Mouse (Mus musculus) MEL (cell line): Measurements from ENCODE around the gene Taldo1. TPM values are rescaled to one million over a fixed set of nuclear protein-coding genes. Genes with fewer than 3 reads are reported as not detected.

ENCODE experiments used
- DNase-seq: peaks from one replicate; pipeline ENCODE4 v3.0.0; 2011; ENCODE audit warnings: low read depth, low spot score
- H3K27ac ChIP-seq: 2 replicates; pipeline ENCODE4 v1.5.1; 2012; ENCODE audit warnings: low read depth, mild to moderate bottlenecking, control low read depth, low read length, moderate library complexity; ENCODE audit not compliant: control insufficient read depth
- H3K27me3 ChIP-seq, 2 experiments: fragments of 150-350 bp in 1 of 2; sonication (generic) in 1 of 2; 2 replicates each; pipeline ENCODE4 v1.6.1; 2012; ENCODE audit warnings: low read length in 2 of 2, mild to moderate bottlenecking in 2 of 2, improper control_type of control experiment in 1 of 2, moderate library complexity in 1 of 2; ENCODE audit not compliant: insufficient read depth in 2 of 2, control insufficient read depth in 1 of 2
- H3K36me3 ChIP-seq, 2 experiments: 2 replicates each; pipeline ENCODE4 v1.6.1; 2012 to 2014; ENCODE audit warnings: low read length in 2 of 2, improper control_type of control experiment in 1 of 2, inconsistent platforms in 1 of 2, mild to moderate bottlenecking in 1 of 2; ENCODE audit not compliant: insufficient read depth in 2 of 2, control insufficient read depth in 1 of 2
- H3K4me1 ChIP-seq, 2 experiments: fragments of 150-350 bp in 1 of 2; sonication (generic) in 1 of 2; 2 replicates each; pipeline ENCODE4 v1.6.1; 2012; ENCODE audit warnings: low read length in 2 of 2, improper control_type of control experiment in 1 of 2, mild to moderate bottlenecking in 1 of 2; ENCODE audit not compliant: insufficient read depth in 2 of 2, control insufficient read depth in 1 of 2
- H3K4me3 ChIP-seq, 2 experiments: fragments of 150-350 bp in 1 of 2; sonication (generic) in 1 of 2; 2 replicates each; pipeline ENCODE4 v1.5.1; 2012; ENCODE audit warnings: low read depth in 2 of 2, low read length in 2 of 2, mild to moderate bottlenecking in 2 of 2, moderate library complexity in 2 of 2, control low read depth in 1 of 2, improper control_type of control experiment in 1 of 2; ENCODE audit not compliant: control insufficient read depth in 1 of 2, insufficient read depth in 1 of 2
- H3K79me2 ChIP-seq: 2 replicates; pipeline ENCODE4 v1.6.1; 2012; ENCODE audit warnings: mild to moderate bottlenecking, low read length, moderate library complexity; ENCODE audit not compliant: control insufficient read depth, poor library complexity, insufficient read depth
- H3K9ac ChIP-seq: 2 replicates; pipeline ENCODE4 v1.6.1; 2012; ENCODE audit warnings: low read depth, mild to moderate bottlenecking, control low read depth, low read length, moderate library complexity; ENCODE audit not compliant: control insufficient read depth, poor library complexity, severe bottlenecking
- H3K9me3 ChIP-seq: fragments of 150-350 bp; sonication (generic); replicated peaks from 2 replicates; pipeline ENCODE4 v1.6.1; 2012; ENCODE audit warnings: mild to moderate bottlenecking, low read length, improper control_type of control experiment, moderate library complexity; ENCODE audit not compliant: insufficient read depth
- BHLHE40 ChIP-seq: IDR thresholded peaks from 2 replicates; pipeline ENCODE4 v1.6.1; 2012; ENCODE audit warnings: low read depth, mild to moderate bottlenecking, inconsistent platforms, low read length, improper control_type of control experiment, borderline replicate concordance
- CHD1 ChIP-seq: IDR thresholded peaks from 2 replicates; pipeline ENCODE4 v1.6.1; 2012; ENCODE audit warnings: low read depth, mild to moderate bottlenecking, inconsistent platforms, low read length, improper control_type of control experiment
- CHD2 ChIP-seq: IDR thresholded peaks from 2 replicates; pipeline ENCODE4 v1.6.1; 2011; ENCODE audit warnings: low read length, improper control_type of control experiment
- CTCF ChIP-seq, 3 experiments: IDR thresholded peaks in 2 of 3; conservative IDR thresholded peaks in 1 of 3; 2 replicates each; pipeline ENCODE4 v1.5.1; 2011 to 2012; ENCODE audit warnings: low read length in 3 of 3, low read depth in 2 of 3, mild to moderate bottlenecking in 2 of 3, improper control_type of control experiment in 1 of 3, inconsistent platforms in 1 of 3, mixed read lengths in 1 of 3, moderate library complexity in 1 of 3; ENCODE audit not compliant: control insufficient read depth in 1 of 3, insufficient read depth in 1 of 3, poor library complexity in 1 of 3, severe bottlenecking in 1 of 3
- EP300 ChIP-seq, 2 experiments: IDR thresholded peaks; 2 replicates each; pipeline ENCODE4 v1.6.1; 2011; ENCODE audit warnings: improper control_type of control experiment in 2 of 2, low read length in 2 of 2, low read depth in 1 of 2, mild to moderate bottlenecking in 1 of 2
- KAT2A ChIP-seq: conservative IDR thresholded peaks from 2 replicates; pipeline ENCODE4 v1.6.1; 2012; ENCODE audit warnings: low read depth, low read length, improper control_type of control experiment, inconsistent platforms
- MAZ ChIP-seq: IDR thresholded peaks from 2 replicates; pipeline ENCODE4 v1.6.1; 2012; ENCODE audit warnings: low read depth, mild to moderate bottlenecking, inconsistent platforms, low read length, improper control_type of control experiment
- MEF2A ChIP-seq: IDR thresholded peaks from 2 replicates; pipeline ENCODE4 v1.6.1; 2014; ENCODE audit warnings: low read depth, mild to moderate bottlenecking, inconsistent platforms, low read length, improper control_type of control experiment; ENCODE audit not compliant: poor library complexity, insufficient replicate concordance, severe bottlenecking; ENCODE audit errors: extremely low read depth
- MXI1 ChIP-seq: IDR thresholded peaks from 2 replicates; pipeline ENCODE4 v1.6.1; 2011; ENCODE audit warnings: mild to moderate bottlenecking, low read depth, low read length, improper control_type of control experiment
- MYC ChIP-seq: IDR thresholded peaks from 2 replicates; pipeline ENCODE4 v1.6.1; 2011; ENCODE audit warnings: low read depth, mild to moderate bottlenecking, low read length, improper control_type of control experiment, moderate library complexity
- NELFE ChIP-seq: IDR thresholded peaks from 2 replicates; pipeline ENCODE4 v1.6.1; 2011; ENCODE audit warnings: low read depth, low read length, improper control_type of control experiment
- POLR2A ChIP-seq, 2 experiments: IDR thresholded peaks; 2 replicates each; pipeline ENCODE4 v1.6.1; 2011 to 2012; ENCODE audit warnings: low read length in 2 of 2, mild to moderate bottlenecking in 2 of 2, control low read depth in 1 of 2, improper control_type of control experiment in 1 of 2, low read depth in 1 of 2, moderate library complexity in 1 of 2; ENCODE audit not compliant: control insufficient read depth in 1 of 2, insufficient read depth in 1 of 2, poor library complexity in 1 of 2
- POLR2AphosphoS2 ChIP-seq: IDR thresholded peaks from 2 replicates; pipeline ENCODE4 v1.6.1; 2011; ENCODE audit warnings: low read length, improper control_type of control experiment
- POLR2AphosphoS5 ChIP-seq: IDR thresholded peaks from 2 replicates; pipeline ENCODE4 v1.6.1; 2012; ENCODE audit warnings: low read depth, borderline replicate concordance, mild to moderate bottlenecking, inconsistent platforms, low read length, moderate library complexity, mixed read lengths
- RAD21 ChIP-seq: IDR thresholded peaks from 2 replicates; pipeline ENCODE4 v1.6.1; 2011; ENCODE audit warnings: mild to moderate bottlenecking, low read depth, low read length, improper control_type of control experiment
- RCOR1 ChIP-seq: IDR thresholded peaks from 2 replicates; pipeline ENCODE4 v1.6.1; 2012; ENCODE audit warnings: low read depth, mild to moderate bottlenecking, inconsistent platforms, low read length, improper control_type of control experiment
- SIN3A ChIP-seq: IDR thresholded peaks from 2 replicates; pipeline ENCODE4 v1.6.1; 2012; ENCODE audit warnings: low read length, improper control_type of control experiment, inconsistent platforms
- SMC3 ChIP-seq: IDR thresholded peaks from 2 replicates; pipeline ENCODE4 v1.6.1; 2011; ENCODE audit warnings: low read depth, low read length, improper control_type of control experiment
- TBP ChIP-seq: IDR thresholded peaks from 2 replicates; pipeline ENCODE4 v1.8.0; 2011; ENCODE audit warnings: low read depth, low read length, improper control_type of control experiment
- TCF12 ChIP-seq: IDR thresholded peaks from 2 replicates; pipeline ENCODE4 v1.6.1; 2014; ENCODE audit warnings: low read depth, mild to moderate bottlenecking, inconsistent platforms, low read length, improper control_type of control experiment, moderate library complexity
- ZC3H11A ChIP-seq: IDR thresholded peaks from 2 replicates; pipeline ENCODE4 v1.6.1; 2012; ENCODE audit warnings: low read depth, mild to moderate bottlenecking, inconsistent platforms, low read length, improper control_type of control experiment
- ZMIZ1 ChIP-seq: IDR thresholded peaks from 2 replicates; pipeline ENCODE4 v1.6.1; 2012; ENCODE audit warnings: low read depth, mild to moderate bottlenecking, inconsistent platforms, low read length, improper control_type of control experiment, moderate library complexity
- polyA plus RNA-seq, 2 experiments: library from polyadenylated mRNA; stranded (reverse) in 1 of 2; unstranded in 1 of 2; fragments of >175 nt in 1 of 2; fragments of >200 nt in 1 of 2; gene quantifications; 2 replicates each; pipeline versions ENCODE4 v1.2.1 to v1.2.4; 2012; ENCODE audit warnings: low replicate concordance in 2 of 2, low read depth in 1 of 2; ENCODE audit not compliant: insufficient read length in 2 of 2, insufficient read depth in 1 of 2, missing spikeins in 1 of 2
- total RNA-seq: library from RNA; depleted of rRNA; stranded (reverse); fragments of 300-350 nt; gene quantifications from 2 replicates; pipeline ENCODE4 v1.2.3, GENCODE M21; 2012

Taldo1 gene
- total and polyA plus RNA-seq, 3 experiments = 298 to 415 TPM; not detected in 1

- no peaks in the 10 kb centered on the region for H3K9me3 ChIP-seq
- H3K79me2 ChIP-seq = no peaks in the 10 kb centered on the region
- peaks cover 3 to 20% of the 10 kb centered on the region in 2 experiments for H3K4me1 ChIP-seq
- H3K9ac ChIP-seq = no peak overlapping the region
- H3K36me3 ChIP-seq = peaks cover 0 to 20% of the 10 kb centered on the region in 2 experiments; a peak in 2 of 4 replicates
- peak; percentile 40 for DNase-seq
- TF ChIP-seq RAD21 (no peak), EP300 (IDR thresholded peaks at IDR 0.05; ENCODE audit: low read depth in 1 of 2, low read length in 2 of 2) (peak in 1 of 2 experiments; percentile 24; a peak in 1 of 4 replicates), CHD1 (no peak), TBP (0 out of 2 replicates have a peak, but pooled peaks have one; percentile 25)
- no peak overlapping the region for H3K27ac ChIP-seq
- H3K4me3 ChIP-seq = no peak overlapping the region
- H3K27me3 ChIP-seq = no peaks in the 10 kb centered on the region
Observed at GRCm38 (mm10) chr7:141381068-141381835, 10.7 kb upstream of the Taldo1 start.

GRCm38 (mm10) chr7:141387807-141388486 is 4.1 kb upstream of the Taldo1 start:
- peak; percentile 90 for DNase-seq
- Histone ChIP-seq H3K79me2 (peaks cover 6% of the 10 kb centered on the region), H3K27me3 (no peaks in the 10 kb centered on the region), H3K9me3 (no peaks in the 10 kb centered on the region), H3K36me3 (peaks cover 0 to 35% of the 10 kb centered on the region in 2 experiments; a peak in 2 of 4 replicates), H3K4me3 (peak overlapping the region; percentile 19 to 23), H3K4me1 (peaks cover 15 to 39% of the 10 kb centered on the region in 2 experiments), H3K27ac (peak overlapping the region; percentile 94), H3K9ac (peak overlapping the region; percentile 48)
- TF ChIP-seq ZMIZ1 (peak; percentile 80; the same call in 1 of the 2 replicates), POLR2AphosphoS2 (0 out of 2 replicates have a peak, but pooled peaks have one; percentile 52), TCF12 (peak; percentile 58; the same call in 1 of the 2 replicates), POLR2AphosphoS5 (no peak), MEF2A (no peak), MXI1 (no peak; the same call in none of the 2 replicates), MYC (0 out of 2 replicates have a peak, but pooled peaks have one; percentile 10), SMC3 (no peak), ZC3H11A (no peak), KAT2A (no peak), TBP (peak; percentile 88), RCOR1 (no peak), POLR2A (IDR thresholded peaks at IDR 0.05; ENCODE audit: control insufficient read depth in 1 of 2, insufficient read depth in 1 of 2, low read depth in 1 of 2, low read length in 2 of 2, poor library complexity in 1 of 2) (peak in 1 of 2 experiments; percentile 73; a peak in 2 of 4 replicates), SIN3A (no peak), NELFE (peak; percentile 52), BHLHE40 (no peak), CTCF (IDR thresholded peaks at IDR 0.05 in 2 of 3, conservative IDR thresholded peaks at IDR 0.05 in 1 of 3; ENCODE audit: control insufficient read depth in 1 of 3, insufficient read depth in 1 of 3, low read depth in 2 of 3, low read length in 3 of 3, poor library complexity in 1 of 3, severe bottlenecking in 1 of 3) (no peak), CHD1 (peak; percentile 94), CHD2 (no peak), MAZ (no peak)
